Mouse (Mus musculus): Measurements from ENCODE around the gene Syn3. TPM values are rescaled to one million over a fixed set of nuclear protein-coding genes. Genes with fewer than 3 reads are reported as not detected.

Syn3 gene
- polyA plus RNA-seq, 1 experiment from 2014 or later = 2.1 TPM

GRCm38 (mm10) chr10:86307235-86307634 is 191.5 kb downstream of the Syn3 start:
- Histone ChIP-seq H3K36me3 (no peaks in the 10 kb centered on the region), H3K27me3 (replicated peaks) (no peaks in the 10 kb centered on the region)
- ATAC-seq = no peak

GRCm38 (mm10) chr10:86304583-86304982 is 194.1 kb downstream of the Syn3 start:
- H3K27me3 ChIP-seq (replicated peaks) = no peaks in the 10 kb centered on the region
- H3K36me3 ChIP-seq = no peaks in the 10 kb centered on the region
- H3K4me3 ChIP-seq (replicated peaks) = no peak overlapping the region
- ATAC-seq = no peak
- H3K4me2 ChIP-seq (replicated peaks) = no peak overlapping the region
- peaks cover 31% of the 10 kb centered on the region for H3K4me1 ChIP-seq (replicated peaks)
- WGBS = 27% methylated on average over 2 of the region's 2 CpGs
- H3K9me3 ChIP-seq = no peaks in the 10 kb centered on the region
- no peak overlapping the region for H3K27ac ChIP-seq
- H3K9ac ChIP-seq = no peak overlapping the region

More at GRCm38 (mm10) chr10:86307235-86307634, 191.5 kb downstream of the Syn3 start:
- Histone ChIP-seq H3K27ac (no peak overlapping the region), H3K4me3 (replicated peaks) (no peak overlapping the region), H3K9me3 (no peaks in the 10 kb centered on the region), H3K9ac (no peak overlapping the region), H3K4me2 (replicated peaks) (no peak overlapping the region), H3K4me1 (replicated peaks) (peaks cover 25% of the 10 kb centered on the region)
- WGBS = 89% methylated on average over 4 of the region's 4 CpGs

GRCm38 (mm10) chr10:86303495-86303876 is 195.2 kb downstream of the Syn3 start:
- 59% methylated on average over 2 of the region's 2 CpGs for WGBS
- no peaks in the 10 kb centered on the region for H3K9me3 ChIP-seq
- H3K27me3 ChIP-seq (replicated peaks) = no peaks in the 10 kb centered on the region
- no peaks in the 10 kb centered on the region for H3K36me3 ChIP-seq
- peak overlapping the region; percentile 86 for H3K4me2 ChIP-seq (replicated peaks)
- peaks cover 31% of the 10 kb centered on the region for H3K4me1 ChIP-seq (replicated peaks)
- no peak overlapping the region for H3K27ac ChIP-seq
- no peak overlapping the region for H3K4me3 ChIP-seq (replicated peaks)
- no peak overlapping the region for H3K9ac ChIP-seq
- no peak for ATAC-seq

- 25% methylated on average over 8 of the region's 8 CpGs for WGBS
- Histone ChIP-seq H3K4me1 (replicated peaks) (peaks cover 31% of the 10 kb centered on the region), H3K27ac (0 out of 2 replicates have a peak overlapping the region, but pooled peaks have one; percentile 7), H3K4me2 (replicated peaks) (peak overlapping the region; percentile 86), H3K4me3 (replicated peaks) (peak overlapping the region; percentile 59), H3K36me3 (no peaks in the 10 kb centered on the region), H3K9me3 (no peaks in the 10 kb centered on the region), H3K9ac (peak overlapping the region; percentile 9; the same call in 1 of the 2 replicates), H3K27me3 (replicated peaks) (no peaks in the 10 kb centered on the region)
- ATAC-seq = peak; percentile 64
These were observed 195.8 kb downstream of the Syn3 start for GRCm38 (mm10) chr10:86302761-86303494.

GRCm38 (mm10) chr10:86302318-86302648 is 196.4 kb downstream of the Syn3 start:
- no peaks in the 10 kb centered on the region for H3K9me3 ChIP-seq
- peak; percentile 12; the same call in 1 of the 2 replicates for ATAC-seq
- H3K36me3 ChIP-seq = no peaks in the 10 kb centered on the region
- peak overlapping the region; percentile 86 for H3K4me2 ChIP-seq (replicated peaks)
- WGBS = 64% methylated on average over 4 of the region's 4 CpGs
- H3K4me1 ChIP-seq (replicated peaks) = peaks cover 31% of the 10 kb centered on the region
- peak overlapping the region; percentile 65 for H3K9ac ChIP-seq
- peak overlapping the region; percentile 59 for H3K4me3 ChIP-seq (replicated peaks)
- peak overlapping the region; percentile 52 for H3K27ac ChIP-seq
- H3K27me3 ChIP-seq (replicated peaks) = no peaks in the 10 kb centered on the region

- no peak for ATAC-seq
- Histone ChIP-seq H3K9ac (peak overlapping the region; percentile 65), H3K27ac (peak overlapping the region; percentile 52), H3K36me3 (no peaks in the 10 kb centered on the region), H3K27me3 (replicated peaks) (no peaks in the 10 kb centered on the region), H3K4me2 (replicated peaks) (peak overlapping the region; percentile 86), H3K9me3 (no peaks in the 10 kb centered on the region), H3K4me1 (replicated peaks) (peaks cover 31% of the 10 kb centered on the region), H3K4me3 (replicated peaks) (peak overlapping the region; percentile 59)
- WGBS = 28% methylated on average over 4 of the region's 4 CpGs
These were observed 196.9 kb downstream of the Syn3 start for GRCm38 (mm10) chr10:86301593-86302317.

- H3K27ac ChIP-seq = peak overlapping the region; percentile 52
- peak overlapping the region; percentile 59 for H3K4me3 ChIP-seq (replicated peaks)
- no peaks in the 10 kb centered on the region for H3K9me3 ChIP-seq
- no peaks in the 10 kb centered on the region for H3K27me3 ChIP-seq (replicated peaks)
- peak overlapping the region; percentile 65 for H3K9ac ChIP-seq
- WGBS = 2% methylated on average over 10 of the region's 10 CpGs
- H3K4me1 ChIP-seq (replicated peaks) = peaks cover 31% of the 10 kb centered on the region
- ATAC-seq = no peak
- no peaks in the 10 kb centered on the region for H3K36me3 ChIP-seq
- peak overlapping the region; percentile 86 for H3K4me2 ChIP-seq (replicated peaks)
These were observed 197.6 kb downstream of the Syn3 start for GRCm38 (mm10) chr10:86301117-86301490.

GRCm38 (mm10) chr10:86300293-86301116 is 198.2 kb downstream of the Syn3 start, which contains the start of gene Timp3:
Gene Timp3 (plus strand): TSS chr10:86300372.
- under 1% methylated on average over 57 of the region's 65 CpGs for WGBS
- peak within 1 kb of the TSS; percentile 65 for H3K9ac ChIP-seq
- H3K4me3 ChIP-seq (replicated peaks) = peak within 1 kb of the TSS; percentile 59
- H3K27ac ChIP-seq = peak within 1 kb of the TSS; percentile 52
- no peaks in the 10 kb centered on the region for H3K9me3 ChIP-seq
- no peaks in the 10 kb centered on the region for H3K27me3 ChIP-seq (replicated peaks)
- ATAC-seq = peak; percentile 82
- H3K4me1 ChIP-seq (replicated peaks) = peaks cover 37% of the 10 kb centered on the region
- peak within 1 kb of the TSS; percentile 86 for H3K4me2 ChIP-seq (replicated peaks)
- H3K36me3 ChIP-seq = no peaks in the 10 kb centered on the region

GRCm38 (mm10) chr10:86299795-86300194 is 198.9 kb downstream of the Syn3 start:
- 43% methylated on average over 6 of the region's 6 CpGs for WGBS
- Histone ChIP-seq H3K4me1 (replicated peaks) (peaks cover 39% of the 10 kb centered on the region), H3K9ac (peak overlapping the region; percentile 65), H3K4me2 (replicated peaks) (peak overlapping the region; percentile 86), H3K4me3 (replicated peaks) (peak overlapping the region; percentile 59), H3K27me3 (replicated peaks) (no peaks in the 10 kb centered on the region), H3K36me3 (no peaks in the 10 kb centered on the region), H3K9me3 (no peaks in the 10 kb centered on the region), H3K27ac (no peak overlapping the region)
- no peak for ATAC-seq

- H3K27ac ChIP-seq = no peak overlapping the region
- H3K4me3 ChIP-seq (replicated peaks) = no peak overlapping the region
- 80% methylated on average over 6 of the region's 6 CpGs for WGBS
- no peak overlapping the region for H3K4me2 ChIP-seq (replicated peaks)
- no peak overlapping the region for H3K9ac ChIP-seq
- H3K27me3 ChIP-seq (replicated peaks) = no peaks in the 10 kb centered on the region
- H3K36me3 ChIP-seq = no peaks in the 10 kb centered on the region
- no peak for ATAC-seq
- H3K9me3 ChIP-seq = no peaks in the 10 kb centered on the region
- H3K4me1 ChIP-seq (replicated peaks) = peaks cover 29% of the 10 kb centered on the region
These were observed 200.4 kb downstream of the Syn3 start for GRCm38 (mm10) chr10:86298326-86298725.

GRCm38 (mm10) chr10:86297307-86297706 is 201.4 kb downstream of the Syn3 start:
- no peak for ATAC-seq
- no peak overlapping the region for H3K9ac ChIP-seq
- no peak overlapping the region for H3K4me2 ChIP-seq (replicated peaks)
- H3K27me3 ChIP-seq (replicated peaks) = no peaks in the 10 kb centered on the region
- H3K4me3 ChIP-seq (replicated peaks) = no peak overlapping the region
- 91% methylated on average over 2 of the region's 2 CpGs for WGBS
- no peaks in the 10 kb centered on the region for H3K9me3 ChIP-seq
- no peaks in the 10 kb centered on the region for H3K36me3 ChIP-seq
- no peak overlapping the region for H3K27ac ChIP-seq
- peaks cover 19% of the 10 kb centered on the region; the same call in 1 of the 2 replicates for H3K4me1 ChIP-seq (replicated peaks)

- 4% methylated on average over 14 of the region's 14 CpGs for WGBS
- H3K4me3 ChIP-seq (replicated peaks) = no peak overlapping the region
- no peaks in the 10 kb centered on the region for H3K36me3 ChIP-seq
- H3K27me3 ChIP-seq (replicated peaks) = no peaks in the 10 kb centered on the region
- ATAC-seq = peak; percentile 58; the same call in 1 of the 2 replicates
- no peaks in the 10 kb centered on the region for H3K9me3 ChIP-seq
- H3K4me2 ChIP-seq (replicated peaks) = peak overlapping the region; percentile 53
- peaks cover 9% of the 10 kb centered on the region; the same call in 1 of the 2 replicates for H3K4me1 ChIP-seq (replicated peaks)
- H3K9ac ChIP-seq = no peak overlapping the region
- H3K27ac ChIP-seq = no peak overlapping the region
These were observed 202.6 kb downstream of the Syn3 start for GRCm38 (mm10) chr10:86296111-86296510.
